Mouse (Mus musculus) heart, adult 2 months (tissue): Measurements from ENCODE around the gene Gm45716. TPM values are rescaled to one million over a fixed set of nuclear protein-coding genes. Genes with fewer than 3 reads are reported as not detected.

Experiments
- DNase-seq, 2 experiments: peaks; one replicate each; pipeline ENCODE4 v3.0.0; 2021
- H3K27ac ChIP-seq: fragments of 200-600 bp; 2 replicates; pipeline ENCODE4 v1.8.1; 2022
- H3K27me3 ChIP-seq: fragments of 200-500 bp; 2 replicates; pipeline ENCODE4 v1.6.1; 2012; ENCODE audit warnings: mild to moderate bottlenecking, low read length, inconsistent platforms, mixed read lengths; ENCODE audit not compliant: control insufficient read depth, insufficient read depth
- H3K36me3 ChIP-seq: fragments of 200-500 bp; 2 replicates; pipeline ENCODE4 v1.6.1; 2012; ENCODE audit warnings: low read length, inconsistent platforms; ENCODE audit not compliant: control insufficient read depth, insufficient read depth
- H3K4me1 ChIP-seq: fragments of 200-500 bp; 2 replicates; pipeline ENCODE4 v1.6.1; 2011; ENCODE audit warnings: low read length; ENCODE audit not compliant: control insufficient read depth, insufficient read depth
- H3K4me3 ChIP-seq: fragments of 200-600 bp; 2 replicates; pipeline ENCODE4 v1.8.1; 2022
- H3K79me2 ChIP-seq: fragments of 200-500 bp; replicated peaks from 2 replicates; pipeline ENCODE4 v1.6.1; 2012; ENCODE audit warnings: mild to moderate bottlenecking, inconsistent platforms, low read length, moderate library complexity, mixed read lengths; ENCODE audit not compliant: control insufficient read depth, insufficient read depth
- H3K9ac ChIP-seq: fragments of 200-500 bp; 2 replicates; pipeline ENCODE4 v1.6.1; 2012; ENCODE audit warnings: low read depth, mild to moderate bottlenecking, control low read depth, inconsistent platforms, low read length, mixed read lengths
- CTCF ChIP-seq: fragments of 200-600 bp; IDR thresholded peaks from 2 replicates; pipeline ENCODE4 v1.8.1; 2022; ENCODE audit warnings: antibody characterized with exemption, mild to moderate bottlenecking, moderate library complexity
- EP300 ChIP-seq: fragments of 200-500 bp; IDR thresholded peaks from 2 replicates; pipeline ENCODE4 v1.6.1; 2011; ENCODE audit warnings: low read depth, low read length, control low read depth; ENCODE audit not compliant: insufficient read depth
- POLR2A ChIP-seq: fragments of 200-500 bp; IDR thresholded peaks from 2 replicates; pipeline ENCODE4 v1.6.1; 2011; ENCODE audit warnings: mild to moderate bottlenecking, low read depth, low read length, control low read depth; ENCODE audit not compliant: insufficient read depth
- WGBS: fragments of 180-500 bp; shearing (Covaris S2); methylation state at CpG from one replicate; pipeline ENCODE4 v1.1.7; 2018; 5-methylcytosine and 5-hydroxymethylcytosine counted together
- intact Hi-C: fragments of 180-260 bp; cut with DNase I; formaldehyde crosslinking; loops from one replicate; pipeline ENCODE4 v1.15.1; 2025
- polyA plus RNA-seq: library from polyadenylated mRNA; depleted of rRNA; stranded (reverse); fragments of >200 nt; gene quantifications from 2 replicates; pipeline ENCODE4 v1.2.3, GENCODE M21; 2012
- total RNA-seq, 2 experiments: library from RNA; stranded (reverse); gene quantifications; 2 replicates each; pipeline ENCODE4 v1.2.3; 2021

The Gm45716 gene
- total and polyA plus RNA-seq, 3 experiments = 3.9 to 8.1 (median 7.5) TPM

DNA sequence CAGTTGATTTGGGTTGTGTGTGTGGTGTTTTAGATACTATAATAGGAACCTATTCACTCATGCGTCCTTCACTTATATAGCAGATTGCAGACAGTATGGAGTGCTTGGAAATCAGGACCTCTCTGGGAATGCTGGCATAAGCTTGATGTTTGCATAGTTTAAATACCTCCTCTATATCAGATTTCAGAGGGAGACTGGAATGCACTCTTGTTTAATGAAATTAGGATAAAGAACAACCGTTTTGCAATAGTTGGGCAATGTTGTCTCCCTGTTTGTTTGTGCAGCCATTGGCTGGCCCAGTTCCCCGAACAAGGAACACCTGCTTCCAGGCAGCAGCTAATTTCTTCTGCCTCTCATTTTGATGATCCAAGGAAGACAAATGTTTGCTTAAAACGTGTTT is 71.6 kb downstream of the Gm45716 start:
- Histone ChIP-seq H3K36me3 (peaks cover 33% of the 10 kb centered on the region), H3K79me2 (no peaks in the 10 kb centered on the region; the same call in 1 of the 2 replicates), H3K27me3 (no peaks in the 10 kb centered on the region), H3K4me1 (peaks cover 8% of the 10 kb centered on the region; the same call in 1 of the 2 replicates), H3K27ac (no peak overlapping the region), H3K4me3 (no peak overlapping the region), H3K9ac (no peak overlapping the region)
- 36% methylated on average over 4 of the region's 4 CpGs for WGBS
- TF ChIP-seq POLR2A = no peak
- TF ChIP-seq EP300 = no peak
- TF ChIP-seq CTCF = no peak
- peak in 1 of 2 experiments; percentile 41 for DNase-seq
- intact Hi-C loops = loop anchor here (10.0 kb wide), 2 partner anchors 126 to 224 kb away; partner anchors contain the start of gene Tmem100

DNA sequence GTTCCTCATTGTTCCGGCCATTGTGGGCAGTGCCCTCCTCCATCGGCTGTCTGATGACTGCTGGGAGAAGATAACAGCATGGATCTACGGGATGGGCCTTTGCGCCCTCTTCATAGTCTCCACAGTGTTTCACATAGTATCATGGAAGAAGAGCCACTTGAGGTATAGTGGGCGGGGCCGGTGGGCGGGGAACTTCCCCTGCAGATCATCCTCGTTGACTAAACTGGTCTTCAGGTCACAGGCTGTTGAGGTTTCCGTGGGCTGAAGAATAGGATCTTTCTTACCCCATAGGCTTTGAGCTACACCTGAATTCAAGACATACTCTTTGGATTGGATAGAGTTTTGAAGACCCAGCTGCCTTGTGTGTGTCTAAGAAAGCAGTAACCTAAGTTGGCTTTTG is 72.3 kb downstream of the Gm45716 start:
- peaks cover 32% of the 10 kb centered on the region for H3K36me3 ChIP-seq
- H3K4me1 ChIP-seq = peaks cover 8% of the 10 kb centered on the region; the same call in 1 of the 2 replicates
- H3K4me3 ChIP-seq = no peak overlapping the region
- intact Hi-C loops = loop anchor here (10.0 kb wide), 2 partner anchors 125 to 225 kb away; partner anchors contain the start of gene Tmem100
- TF ChIP-seq CTCF = no peak
- no peak for TF ChIP-seq EP300
- no peak for TF ChIP-seq POLR2A
- no peak overlapping the region for H3K9ac ChIP-seq
- no peaks in the 10 kb centered on the region for H3K27me3 ChIP-seq
- WGBS = 79% methylated on average over 9 of the region's 9 CpGs
- no peaks in the 10 kb centered on the region; the same call in 1 of the 2 replicates for H3K79me2 ChIP-seq
- no peak overlapping the region for H3K27ac ChIP-seq
- no peak for DNase-seq

- intact Hi-C loops = no loop called here
- Histone ChIP-seq H3K4me3 (no peak overlapping the region), H3K36me3 (peaks cover 44% of the 10 kb centered on the region), H3K9ac (no peak overlapping the region), H3K27ac (no peak overlapping the region), H3K79me2 (no peaks in the 10 kb centered on the region; the same call in 1 of the 2 replicates), H3K4me1 (peaks cover 1% of the 10 kb centered on the region), H3K27me3 (no peaks in the 10 kb centered on the region)
- 77% methylated on average over 11 of the region's 11 CpGs for WGBS
- TF ChIP-seq POLR2A = no peak
- no peak for TF ChIP-seq EP300
- TF ChIP-seq CTCF = no peak
- DNase-seq = no peak
Measured at GRCm38 (mm10) chr11:90264180-90264579, 76.7 kb downstream of the Gm45716 start.

GRCm38 (mm10) chr11:90265581-90265980 is 78.1 kb downstream of the Gm45716 start:
- intact Hi-C loops = no loop called here
- H3K27me3 ChIP-seq = no peaks in the 10 kb centered on the region
- WGBS = 63% methylated on average over 7 of the region's 7 CpGs
- peak overlapping the region; percentile 53; the same call in 1 of the 2 replicates for H3K9ac ChIP-seq
- H3K79me2 ChIP-seq = no peaks in the 10 kb centered on the region
- TF ChIP-seq POLR2A (no peak), CTCF (peak; percentile 46)
- no peak for DNase-seq
- H3K4me1 ChIP-seq = no peaks in the 10 kb centered on the region; the same call in none of the 2 replicates
- no peak overlapping the region for H3K4me3 ChIP-seq
- H3K27ac ChIP-seq = peak overlapping the region; percentile 29
- H3K36me3 ChIP-seq = peaks cover 40% of the 10 kb centered on the region

DNA sequence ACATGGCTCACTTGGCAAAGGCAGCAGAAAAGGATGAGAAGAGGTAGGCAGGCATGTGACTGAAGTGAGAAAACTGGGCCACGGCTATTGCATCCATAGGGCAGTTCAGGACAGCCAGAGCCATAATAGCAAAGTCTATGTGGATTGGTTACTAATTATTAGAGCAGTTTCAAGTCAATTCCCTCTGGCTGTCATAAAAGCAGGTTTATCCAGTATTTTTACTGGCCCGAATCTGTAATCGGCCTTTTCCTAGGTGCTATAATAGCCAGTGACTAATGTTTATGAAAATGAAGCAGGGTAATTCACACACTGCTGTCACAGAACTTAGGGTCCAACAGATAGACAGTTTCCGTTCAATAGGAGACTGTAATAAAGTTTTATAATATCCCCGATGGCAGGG is 81.5 kb downstream of the Gm45716 start:
- intact Hi-C loops = no loop called here
- no peak overlapping the region for H3K27ac ChIP-seq
- H3K27me3 ChIP-seq = no peaks in the 10 kb centered on the region
- H3K36me3 ChIP-seq = peaks cover 43% of the 10 kb centered on the region
- H3K4me1 ChIP-seq = no peaks in the 10 kb centered on the region; the same call in none of the 2 replicates
- no peak overlapping the region for H3K4me3 ChIP-seq
- no peak overlapping the region for H3K9ac ChIP-seq
- TF ChIP-seq POLR2A (no peak), CTCF (no peak), EP300 (no peak)
- H3K79me2 ChIP-seq = no peaks in the 10 kb centered on the region
- WGBS = 88% methylated on average over 5 of the region's 5 CpGs
- no peak for DNase-seq

DNA sequence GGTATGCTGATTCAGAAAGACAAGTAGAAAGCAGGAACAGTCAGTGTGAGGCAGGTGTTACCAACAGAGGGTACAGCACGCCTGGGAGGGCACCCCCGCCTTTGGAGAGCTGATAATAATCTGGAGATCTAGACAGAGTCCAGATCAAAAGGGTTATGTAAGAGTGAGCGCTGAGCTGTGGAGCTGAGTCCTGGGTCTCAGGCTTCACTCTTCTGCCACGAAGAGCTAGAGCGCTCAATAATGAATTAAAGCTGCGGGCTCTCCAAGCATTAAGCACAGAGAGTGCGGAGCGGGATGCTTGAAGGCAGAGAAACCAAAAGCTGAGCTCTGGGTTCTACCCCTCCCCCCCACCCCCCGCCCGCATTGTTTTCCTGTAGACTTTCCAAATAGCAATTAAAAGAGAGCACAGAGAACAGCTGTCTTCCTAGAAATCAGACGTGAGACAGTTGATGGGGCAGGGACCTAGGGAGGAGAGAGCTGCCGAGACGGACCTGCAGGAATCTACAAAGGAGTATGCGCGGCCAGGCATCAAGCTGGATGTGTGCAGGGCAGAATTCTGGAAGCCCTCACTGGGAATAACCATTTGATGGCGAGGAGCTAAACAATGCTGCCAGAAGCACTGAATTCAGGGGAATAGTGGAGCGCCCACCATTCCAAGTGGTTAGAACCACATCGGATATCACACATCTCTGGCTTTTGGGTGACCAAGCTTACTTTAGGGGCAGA is 82.1 kb downstream of the Gm45716 start:
- Histone ChIP-seq H3K9ac (no peak overlapping the region), H3K27me3 (no peaks in the 10 kb centered on the region), H3K4me3 (no peak overlapping the region), H3K27ac (no peak overlapping the region), H3K4me1 (no peaks in the 10 kb centered on the region; the same call in none of the 2 replicates), H3K79me2 (no peaks in the 10 kb centered on the region), H3K36me3 (peaks cover 43% of the 10 kb centered on the region)
- TF ChIP-seq EP300 (no peak), POLR2A (no peak), CTCF (no peak)
- intact Hi-C loops = no loop called here
- DNase-seq = no peak
- WGBS = 74% methylated on average over 18 of the region's 18 CpGs
